Mouse (Mus musculus) left cerebral cortex, adult 2 months (tissue): ENCODE measurements around the gene Iqsec1. TPM values are rescaled to one million over a fixed set of nuclear protein-coding genes. Genes with fewer than 3 reads are reported as not detected.
A peak's percentile ranks its signal among the peaks of the same experiment; 100 is the strongest.

ENCODE experiments used
- DNase-seq, 2 experiments: peaks; one replicate each; pipeline ENCODE4 v3.0.0; 2021 to 2022; ENCODE audit warnings: low spot score in 2 of 2, mixed read lengths in 1 of 2; ENCODE audit errors: extremely low spot score in 1 of 2
- H3K27ac ChIP-seq: fragments of 200-600 bp; 2 replicates; pipeline ENCODE4 v1.8.1; 2022
- H3K4me3 ChIP-seq: fragments of 200-600 bp; 2 replicates; pipeline ENCODE4 v1.8.1; 2022
- CTCF ChIP-seq: fragments of 200-600 bp; IDR thresholded peaks from 2 replicates; pipeline ENCODE4 v1.8.1; 2022; ENCODE audit warnings: antibody characterized with exemption, mild to moderate bottlenecking, moderate library complexity
- intact Hi-C: fragments of 180-260 bp; cut with DNase I; formaldehyde crosslinking; loops from one replicate; pipeline ENCODE4 v1.15.1; 2025
- total RNA-seq, 2 experiments: library from RNA; stranded (reverse); gene quantifications; 2 replicates each; pipeline ENCODE4 v1.2.3; 2021

The Iqsec1 gene
- total RNA-seq, 2 experiments from 2014 or later = 369 to 377 TPM

DNA sequence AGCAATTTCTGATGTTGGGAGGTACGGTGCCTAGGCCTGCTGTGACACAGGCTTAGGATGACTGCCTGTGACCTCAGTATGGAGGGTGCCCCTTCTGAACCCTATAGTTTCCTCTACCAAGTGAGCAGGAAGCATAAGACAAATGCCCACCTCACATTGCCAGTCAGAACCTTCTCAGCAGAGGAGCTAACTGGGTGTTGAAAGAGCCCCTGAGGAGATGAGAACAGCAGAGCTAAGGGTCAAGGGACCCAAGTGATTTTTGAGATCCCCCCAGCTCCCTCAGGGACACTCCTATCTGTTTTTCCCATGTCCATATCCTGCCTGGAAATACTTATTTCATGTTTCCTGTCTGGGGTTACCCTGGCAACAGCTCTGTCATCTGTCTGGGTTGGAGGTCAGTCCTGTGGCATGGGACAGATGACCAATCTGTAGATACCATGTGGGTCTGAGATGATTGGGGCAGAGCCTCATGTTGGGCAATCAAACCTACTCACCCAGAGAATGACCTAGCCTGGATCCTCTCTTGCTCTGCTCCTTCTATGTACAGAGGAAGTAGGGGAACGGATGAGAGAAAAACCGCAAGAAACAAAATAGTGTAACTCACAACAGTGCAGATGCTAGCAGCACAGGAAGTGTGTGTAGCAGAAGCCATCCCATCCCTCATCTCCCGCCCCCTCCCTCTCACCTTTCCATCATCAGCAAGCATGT, 248.0 kb downstream of the Iqsec1 start:
- intact Hi-C loops = no loop called here
- no peak overlapping the region for H3K27ac ChIP-seq
- H3K4me3 ChIP-seq = no peak overlapping the region
- DNase-seq = no peak
- TF ChIP-seq CTCF = no peak

DNA sequence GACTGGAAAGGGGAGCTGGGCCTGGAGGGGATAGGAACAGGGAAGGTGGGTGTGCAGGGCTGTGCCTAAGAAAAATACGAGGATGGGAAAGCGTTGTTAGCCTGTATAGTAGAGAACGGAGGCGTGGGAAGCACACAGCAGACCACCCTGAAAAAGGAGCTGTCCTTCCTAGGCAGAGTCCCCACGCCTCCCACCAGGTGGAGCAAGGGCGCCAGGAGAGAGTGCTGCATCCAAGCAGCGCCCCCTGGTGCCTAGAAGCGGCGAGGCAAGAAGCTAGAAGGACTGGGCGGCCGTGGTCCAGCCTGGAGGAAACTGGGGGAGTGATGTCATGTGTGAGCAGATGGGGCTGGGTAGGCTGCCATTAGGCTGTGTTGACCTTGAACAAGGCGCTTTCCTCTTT, 251.1 kb downstream of the Iqsec1 start:
- DNase-seq = peak; percentile 85 to 91
- peak overlapping the region; percentile 69 for H3K4me3 ChIP-seq
- TF ChIP-seq CTCF = peak; percentile 100
- intact Hi-C loops = loop anchor here (2.0 to 5.0 kb wide), 2 partner anchors 77 to 400 kb away; no protein-coding TSS in a partner anchor
- peak overlapping the region; percentile 60; the same call in 1 of the 2 replicates for H3K27ac ChIP-seq

DNA sequence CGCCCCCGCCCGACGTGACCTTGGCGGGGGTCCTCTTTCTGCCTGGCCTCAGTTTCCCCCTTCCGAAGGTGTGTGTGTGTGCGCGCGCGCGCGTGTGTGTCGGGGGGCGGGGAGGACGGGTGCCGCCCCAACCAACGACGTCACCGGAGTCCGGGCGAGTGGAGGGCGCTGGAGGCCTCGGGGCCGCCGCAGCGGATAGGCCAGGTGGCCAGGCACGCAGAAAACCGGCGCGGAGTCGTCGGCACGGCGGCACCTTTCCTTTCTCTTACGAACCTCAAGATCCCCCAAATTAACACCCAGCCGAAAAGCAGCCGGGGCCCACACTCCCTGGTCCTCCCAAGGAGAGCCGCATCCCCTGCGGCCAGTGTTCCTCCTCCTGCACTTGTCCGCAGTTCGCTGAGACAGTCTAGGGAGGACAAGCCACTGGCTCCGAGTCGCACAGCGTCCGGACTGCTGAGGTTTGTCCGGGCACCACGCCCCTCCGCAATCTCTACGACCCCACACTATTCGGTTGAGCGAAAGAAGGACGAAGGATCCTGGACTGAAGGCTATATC, 251.7 kb downstream of the Iqsec1 start:
- no peak; the same call in 1 of the 2 replicates for TF ChIP-seq CTCF
- Histone ChIP-seq H3K4me3 (peak overlapping the region; percentile 69), H3K27ac (peak overlapping the region; percentile 60)
- DNase-seq = peak; percentile 64 to 66
- intact Hi-C loops = loop anchor here (2.0 to 5.0 kb wide), 2 partner anchors 78 to 401 kb away; no protein-coding TSS in a partner anchor

DNA sequence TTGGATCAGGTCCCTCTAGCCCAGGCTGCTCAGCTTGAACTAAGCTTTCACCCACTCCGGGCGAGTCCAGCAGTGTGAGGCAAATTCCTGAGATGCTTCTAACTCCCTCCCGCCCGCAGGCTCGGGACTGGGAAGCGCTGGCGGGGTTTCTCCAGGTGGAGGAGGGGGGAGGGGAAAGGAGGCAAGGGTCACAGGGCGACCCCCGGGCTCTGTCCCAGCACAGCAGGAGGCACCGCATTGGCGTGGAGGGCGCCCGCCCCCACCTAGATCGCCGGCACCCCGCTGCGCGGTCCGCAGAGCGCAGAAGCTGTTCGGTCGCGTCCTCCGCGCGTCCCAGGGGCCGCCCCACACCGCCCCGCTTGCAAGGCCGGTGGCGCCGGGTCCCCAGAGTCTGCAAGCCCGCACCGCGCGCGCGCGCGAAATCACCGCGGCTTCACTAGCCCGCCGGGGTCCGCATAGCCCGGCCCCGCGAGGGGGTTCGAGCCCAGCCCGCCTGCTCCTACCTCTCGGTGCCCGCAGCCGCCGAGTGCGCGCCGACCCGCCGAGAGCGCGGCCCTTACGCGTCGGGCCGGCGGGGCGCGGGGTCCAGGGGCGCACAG, 252.3 kb downstream of the Iqsec1 start:
- intact Hi-C loops = loop anchor here (2.0 to 5.0 kb wide), 2 partner anchors 79 to 401 kb away; no protein-coding TSS in a partner anchor
- Histone ChIP-seq H3K27ac (peak overlapping the region; percentile 64), H3K4me3 (peak overlapping the region; percentile 69)
- peak; percentile 37 to 39 for DNase-seq
- no peak for TF ChIP-seq CTCF

DNA sequence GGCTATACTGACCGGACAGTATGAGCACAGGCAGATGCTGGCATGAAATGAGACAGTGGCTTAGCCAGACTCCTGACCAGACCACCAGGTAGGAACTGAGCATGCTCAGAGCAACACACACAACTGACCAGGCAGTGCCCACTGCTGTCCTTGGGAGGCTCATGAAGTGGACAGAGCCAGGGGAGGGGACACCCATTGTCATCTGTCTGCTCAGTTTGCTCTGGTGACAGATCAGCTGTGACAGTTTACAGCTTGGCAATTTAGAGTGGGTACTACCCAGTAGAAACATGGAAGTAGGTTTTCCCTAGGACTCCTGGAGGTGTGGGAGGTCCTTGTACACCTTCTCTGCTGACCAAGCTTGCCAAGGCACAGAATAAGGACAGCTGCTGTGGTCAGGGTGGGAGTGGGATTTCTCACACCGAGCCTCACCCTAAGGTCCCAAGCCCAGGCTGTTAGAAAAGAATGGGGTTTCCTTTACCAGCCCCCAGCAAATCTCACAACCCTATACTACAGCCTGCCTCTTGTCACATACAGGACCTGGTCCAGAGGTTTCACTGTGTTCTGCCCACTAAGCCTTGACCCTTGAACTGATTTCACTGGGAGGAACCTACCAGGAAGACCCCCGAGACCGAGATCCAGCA, 253.0 kb downstream of the Iqsec1 start:
- TF ChIP-seq CTCF = no peak
- Histone ChIP-seq H3K27ac (peak overlapping the region; percentile 64), H3K4me3 (peak overlapping the region; percentile 69)
- intact Hi-C loops = loop anchor here (2.0 to 5.0 kb wide), 2 partner anchors 79 to 402 kb away; no protein-coding TSS in a partner anchor
- DNase-seq = no peak

DNA sequence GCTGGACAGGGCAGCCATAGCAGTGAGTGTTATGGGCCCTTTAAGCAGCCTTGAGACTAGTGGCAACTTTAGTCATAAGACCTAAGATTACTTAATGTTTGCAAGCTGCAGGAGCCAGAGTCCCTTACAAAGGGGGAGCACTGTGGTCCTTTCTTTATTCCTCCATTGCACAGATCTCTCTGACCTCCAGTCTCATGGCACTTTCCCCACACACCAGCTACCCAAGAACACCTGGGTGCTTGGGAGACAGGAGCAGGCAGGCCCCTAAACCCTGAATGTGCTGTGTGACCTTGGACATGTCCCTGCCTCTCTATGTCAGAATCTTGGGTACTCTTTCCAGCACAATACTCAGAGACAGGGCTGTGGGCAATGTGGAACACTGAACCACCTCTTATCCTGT, 253.7 kb downstream of the Iqsec1 start:
- intact Hi-C loops = loop anchor here (5.0 kb wide), 1 partner anchor 402 kb away; no protein-coding TSS in a partner anchor
- no peak overlapping the region; the same call in 1 of the 2 replicates for H3K27ac ChIP-seq

DNA sequence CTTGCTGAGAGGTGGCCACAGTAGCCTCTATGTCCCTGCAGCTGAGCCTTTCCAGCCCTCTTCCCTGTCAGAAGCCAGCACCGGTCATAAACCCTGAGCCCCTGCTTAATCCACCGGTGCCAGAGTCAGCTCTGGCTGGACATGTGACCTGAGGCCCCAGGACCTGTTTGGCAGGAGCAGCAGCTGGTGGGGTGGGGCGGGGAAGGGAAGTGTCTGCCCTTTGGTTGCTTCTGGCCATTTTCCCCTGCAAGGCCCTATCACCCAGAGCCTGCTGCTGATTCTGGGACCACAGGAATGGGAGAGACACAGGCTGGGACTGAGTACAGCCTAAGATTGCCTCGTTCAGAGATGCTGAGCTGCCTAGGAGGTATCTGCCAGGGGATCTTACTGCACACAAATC, 257.2 kb downstream of the Iqsec1 start:
- intact Hi-C loops = no loop called here
- no peak overlapping the region for H3K27ac ChIP-seq

More for the DNA sequence above, 253.7 kb downstream of the Iqsec1 start:
- H3K4me3 ChIP-seq = no peak overlapping the region
- DNase-seq = no peak
- TF ChIP-seq CTCF = no peak

DNA sequence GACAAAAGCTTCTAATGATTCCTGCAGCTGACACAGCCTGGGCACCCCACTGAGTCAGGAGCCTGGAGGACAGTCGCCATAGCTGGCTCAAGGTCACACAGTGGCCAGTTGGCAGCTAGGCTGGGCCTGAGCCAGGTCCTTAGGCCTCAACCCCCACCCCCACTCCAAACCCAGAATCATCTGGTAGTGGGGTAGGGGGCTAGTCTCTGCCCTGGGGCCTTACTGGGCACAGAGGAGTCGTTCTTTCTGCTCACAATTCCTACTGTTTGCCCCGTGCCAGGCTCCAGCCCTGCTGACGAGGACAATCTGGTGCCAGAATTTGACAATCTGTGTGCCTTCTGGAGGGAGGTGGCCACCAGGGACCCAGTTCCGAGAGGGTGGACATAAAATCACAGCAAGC, 258.7 kb downstream of the Iqsec1 start:
- DNase-seq = peak in 1 of 2 experiments; percentile 29
- no peak for TF ChIP-seq CTCF
- H3K27ac ChIP-seq = peak overlapping the region; percentile 59
- H3K4me3 ChIP-seq = no peak overlapping the region
- intact Hi-C loops = loop anchor here (2.0 kb wide), 2 partner anchors 75 to 123 kb away; no protein-coding TSS in a partner anchor

More for the DNA sequence above, 257.2 kb downstream of the Iqsec1 start:
- H3K4me3 ChIP-seq = no peak overlapping the region
- no peak for DNase-seq
- no peak for TF ChIP-seq CTCF

DNA sequence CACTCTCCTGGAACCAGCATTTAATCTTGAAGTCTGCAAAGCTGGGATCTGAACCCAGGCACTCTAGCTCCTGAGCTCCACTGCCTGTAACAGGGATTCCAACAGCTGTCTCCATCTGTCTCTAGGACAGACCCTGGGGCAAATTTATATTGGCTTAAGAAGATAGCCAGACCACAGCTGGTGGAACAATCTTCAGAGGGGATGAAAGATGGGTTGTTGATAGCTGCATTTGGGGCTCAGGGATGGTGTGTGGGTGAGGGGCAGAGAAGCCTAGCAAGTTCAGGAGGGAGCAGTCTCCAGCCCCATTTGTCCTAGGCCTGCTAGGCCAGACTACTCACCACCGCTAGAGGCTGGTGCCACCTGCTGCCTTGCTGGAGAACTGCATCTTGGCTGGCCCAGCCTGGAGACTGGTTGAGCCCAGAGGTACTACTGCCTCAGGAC, 260.0 kb downstream of the Iqsec1 start:
- DNase-seq = peak; percentile 79 to 87
- intact Hi-C loops = loop anchor here (2.0 kb wide), 2 partner anchors 74 to 122 kb away; no protein-coding TSS in a partner anchor
- TF ChIP-seq CTCF = peak; percentile 99
- no peak overlapping the region for H3K4me3 ChIP-seq
- no peak overlapping the region for H3K27ac ChIP-seq

DNA sequence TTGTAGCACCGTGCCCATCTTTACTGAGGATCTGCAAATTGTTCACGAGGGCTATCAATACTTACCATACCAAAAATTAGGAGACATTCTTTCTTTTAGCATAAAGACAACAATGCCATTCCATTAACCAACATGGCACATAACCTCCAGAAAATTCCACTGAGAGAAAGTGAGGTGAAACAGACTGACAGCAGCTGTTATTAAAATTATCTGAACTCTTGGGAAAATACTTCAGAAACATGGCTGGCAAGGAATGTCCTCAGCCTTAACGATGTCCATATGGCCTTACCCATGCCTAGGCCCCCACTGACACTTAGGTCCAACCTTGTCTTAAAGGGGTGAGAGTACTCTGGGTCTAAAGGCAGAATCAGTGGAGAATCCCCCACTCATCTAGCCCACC, 260.7 kb downstream of the Iqsec1 start:
- intact Hi-C loops = loop anchor here (2.0 kb wide), 2 partner anchors 73 to 121 kb away; no protein-coding TSS in a partner anchor
- DNase-seq = no peak
- no peak overlapping the region for H3K27ac ChIP-seq
- TF ChIP-seq CTCF = no peak
- no peak overlapping the region for H3K4me3 ChIP-seq

DNA sequence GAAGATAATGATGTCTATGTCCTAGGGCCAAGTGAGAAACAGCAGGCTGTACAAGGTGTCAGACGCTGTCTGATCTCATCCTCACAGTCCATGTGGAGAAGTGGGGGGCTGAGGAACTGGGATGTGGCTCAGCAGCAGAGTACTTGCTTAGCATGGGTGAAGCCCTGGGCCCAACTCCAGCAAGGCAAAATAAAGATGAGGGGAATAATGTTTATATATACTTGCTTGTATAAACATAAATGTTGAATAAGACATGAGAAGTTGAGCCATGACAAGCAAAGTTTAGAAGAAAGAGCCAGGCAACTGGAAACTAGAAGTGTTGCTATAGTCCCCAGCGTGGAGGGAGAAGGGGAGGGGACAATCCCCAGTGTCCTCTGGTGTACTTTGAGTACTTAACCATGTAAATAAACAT, 261.8 kb downstream of the Iqsec1 start:
- DNase-seq = no peak
- intact Hi-C loops = no loop called here

More for the DNA sequence above, 261.8 kb downstream of the Iqsec1 start:
- no peak for TF ChIP-seq CTCF
- Histone ChIP-seq H3K4me3 (no peak overlapping the region), H3K27ac (no peak overlapping the region)
